Mouse (Mus musculus) layer of hippocampus, postnatal 10 days (tissue): Measurements from ENCODE around the gene Chrm1. TPM values are rescaled to one million over a fixed set of nuclear protein-coding genes. Genes with fewer than 3 reads are reported as not detected.

Experiments used
- DNase-seq, 2 experiments: peaks; one replicate each; pipeline ENCODE4 v3.0.0; 2021; ENCODE audit warnings: low spot score in 2 of 2
- long read RNA-seq: library from polyadenylated mRNA; stranded (forward); transcript quantifications from one replicate; pipeline ENCODE4 v2.0.0, GENCODE M21; 2023
- total RNA-seq, 2 experiments: library from RNA; stranded (reverse); gene quantifications; 2 replicates each; pipeline ENCODE4 v1.2.3; 2021

The Chrm1 gene
- total RNA-seq: 100 to 1,000 TPM; 117 to 125 TPM
- long read RNA-seq, full-length matches to known transcripts: 9 of 72 reads
- long read RNA-seq, partial matches to known transcripts: 1 of 72 reads
- long read RNA-seq, other reads (novel, unspliced or antisense): 62 of 72 reads

DNA sequence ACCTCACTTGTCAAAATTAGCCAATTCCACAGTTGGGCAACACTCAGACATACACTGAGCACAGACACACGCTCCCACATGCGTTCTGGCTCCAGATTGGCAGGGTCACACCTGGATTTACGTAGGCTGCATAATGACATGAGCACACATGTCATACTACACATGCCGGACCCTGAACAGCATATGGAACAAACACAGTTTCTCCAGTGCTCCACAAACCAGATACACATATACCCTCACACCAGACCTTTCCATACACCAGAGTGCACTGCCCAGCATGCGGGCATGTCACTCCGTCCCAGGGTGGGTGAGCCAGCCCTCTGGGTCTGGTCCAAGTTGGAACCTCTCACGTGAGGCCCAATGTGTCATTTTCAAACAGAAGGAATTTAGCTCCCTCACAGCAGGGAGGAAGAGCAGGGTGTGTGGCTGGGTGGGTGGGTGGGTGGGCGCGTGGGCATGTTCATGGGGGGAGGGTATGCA is at the start of gene Chrm1:
TSS of gene Chrm1 (plus strand) at position 430 of the 480 bp plus-strand sequence.
- DNase-seq: peak; percentile 58 to 63

DNA sequence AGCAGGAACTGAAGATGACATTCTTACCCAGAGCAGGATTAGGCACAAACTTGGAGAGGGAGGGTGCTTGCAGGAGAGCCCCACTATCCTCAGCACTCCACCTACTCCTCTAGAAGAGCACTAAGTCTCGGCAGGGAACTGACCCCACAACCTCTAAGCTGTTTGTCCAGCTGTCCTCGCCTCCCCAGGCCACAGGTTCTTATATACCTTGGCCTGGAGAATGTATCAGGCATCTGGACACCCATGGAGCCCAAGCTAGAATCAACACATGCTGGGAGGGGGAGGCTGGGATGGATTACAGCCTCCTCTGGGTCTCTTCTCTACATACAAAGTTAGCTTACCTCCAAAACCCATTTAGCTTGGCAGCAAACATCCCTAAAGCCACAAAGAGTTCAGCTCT is 49.2 kb upstream of the Chrm1 start:
- no peak for DNase-seq

DNA sequence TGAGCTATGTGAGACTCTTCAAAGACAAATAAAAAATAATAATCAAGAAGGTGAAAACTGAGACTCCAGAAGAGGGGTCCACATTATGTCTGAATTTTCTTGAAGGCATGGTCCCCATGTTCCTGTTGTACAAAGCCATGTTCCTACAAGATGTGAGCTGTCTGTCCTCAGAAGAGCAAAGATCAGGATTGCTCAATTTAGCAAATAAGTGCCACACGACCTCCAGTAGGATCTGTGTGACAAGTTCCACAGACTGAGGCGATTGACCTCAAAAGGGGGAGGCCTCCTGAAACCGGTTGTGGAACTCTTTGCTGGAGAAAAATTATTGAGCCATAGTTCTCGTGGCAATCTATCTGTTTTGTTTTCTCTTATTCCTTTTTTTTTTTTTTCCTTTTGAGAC is 47.3 kb upstream of the Chrm1 start:
- no peak for DNase-seq

DNA sequence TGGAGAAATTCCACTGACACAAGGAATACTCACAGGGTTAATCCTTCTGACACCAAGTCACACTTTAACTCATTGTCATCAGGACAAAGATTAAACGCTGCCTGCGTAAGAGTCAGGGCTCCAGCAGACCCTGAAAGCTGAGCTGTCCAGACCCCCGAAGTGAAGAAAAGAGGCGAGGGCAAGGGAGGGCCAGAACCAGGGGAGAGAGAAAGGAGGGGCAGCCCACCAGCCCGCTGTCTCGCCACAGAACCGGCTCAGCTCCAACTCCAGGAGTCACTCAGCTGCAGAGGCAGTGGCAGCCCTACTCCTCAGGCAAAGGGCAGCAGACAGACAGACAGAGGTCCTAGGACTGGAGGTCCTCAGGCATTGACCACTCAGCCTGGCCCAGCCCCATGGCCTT is 45.7 kb upstream of the Chrm1 start, which contains the start of gene Slc22a6:
TSS of gene Slc22a6 (plus strand) at position 136 of the 400 bp plus-strand sequence.
- no peak for DNase-seq

DNA sequence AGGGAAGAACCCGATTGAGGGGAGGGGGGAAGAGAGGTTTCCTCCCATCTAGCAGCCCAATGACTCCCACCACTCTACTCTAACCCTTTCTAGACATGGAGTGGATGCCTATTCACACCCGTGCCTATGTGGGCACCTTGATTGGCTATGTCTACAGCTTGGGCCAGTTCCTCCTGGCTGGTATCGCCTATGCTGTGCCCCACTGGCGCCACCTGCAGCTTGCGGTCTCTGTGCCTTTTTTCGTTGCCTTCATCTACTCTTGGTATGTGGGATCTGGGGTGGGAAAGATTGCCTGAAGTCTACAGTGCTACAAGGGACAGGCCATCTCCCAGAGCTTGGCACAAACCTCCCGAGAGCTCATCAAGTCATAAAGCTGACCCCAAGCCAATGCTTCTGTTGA is 42.5 kb upstream of the Chrm1 start:
- no peak for DNase-seq

DNA sequence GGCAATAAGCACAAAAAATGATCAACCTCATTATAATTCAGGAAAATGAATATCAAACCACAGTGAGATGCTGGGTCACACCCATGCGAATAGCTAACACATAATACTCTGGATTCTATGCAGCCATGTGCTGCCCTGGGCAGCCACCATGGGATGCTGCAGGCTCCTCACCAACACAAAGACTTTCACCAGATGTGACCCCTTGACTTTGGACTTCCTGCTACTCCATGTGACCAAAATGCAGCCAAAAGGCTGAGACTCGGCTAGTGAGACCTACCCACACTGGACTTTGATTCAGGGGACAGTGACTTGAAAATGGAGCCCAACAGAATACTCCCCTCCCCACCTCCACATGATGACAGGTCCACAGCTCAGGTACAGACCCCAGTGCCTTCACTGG is 33.3 kb upstream of the Chrm1 start:
- DNase-seq: no peak

DNA sequence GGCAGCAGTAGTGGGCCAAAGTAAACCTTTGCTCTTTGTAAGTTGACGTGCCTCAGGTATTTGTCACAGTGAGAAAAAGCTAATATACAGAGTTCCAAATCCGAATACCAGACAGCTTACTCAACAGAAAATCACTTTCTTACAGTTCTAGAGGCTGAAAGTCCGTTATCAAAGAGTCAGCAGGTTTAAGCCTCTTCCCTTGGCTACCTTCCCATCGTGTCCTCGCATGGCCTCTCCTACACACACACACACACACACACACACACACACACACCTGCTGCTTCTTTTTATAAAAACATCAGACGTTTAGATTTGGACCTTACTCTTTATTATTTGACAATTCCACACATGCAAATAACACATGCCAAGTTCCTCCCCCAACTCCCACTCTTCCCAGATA is 32.8 kb upstream of the Chrm1 start:
- no peak for DNase-seq

DNA sequence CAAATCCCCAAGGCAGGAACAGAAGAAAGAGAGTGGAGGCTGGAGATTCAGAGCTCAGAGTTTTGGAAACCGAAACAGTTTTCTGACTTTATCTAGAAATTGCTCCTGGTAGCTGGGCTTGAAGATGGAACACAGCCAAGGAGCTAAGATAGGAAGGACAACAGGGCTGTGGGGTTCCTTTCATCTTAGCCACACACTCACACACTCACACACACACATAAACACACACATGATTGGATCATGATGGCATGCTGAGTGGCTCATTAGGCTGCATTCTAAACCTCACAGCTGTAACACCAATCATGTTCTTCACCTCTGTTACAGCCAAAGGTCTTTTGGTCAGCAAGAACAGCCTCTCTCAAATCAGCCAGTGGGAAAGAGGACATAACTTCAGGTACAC is 31.6 kb upstream of the Chrm1 start:
- no peak for DNase-seq

DNA sequence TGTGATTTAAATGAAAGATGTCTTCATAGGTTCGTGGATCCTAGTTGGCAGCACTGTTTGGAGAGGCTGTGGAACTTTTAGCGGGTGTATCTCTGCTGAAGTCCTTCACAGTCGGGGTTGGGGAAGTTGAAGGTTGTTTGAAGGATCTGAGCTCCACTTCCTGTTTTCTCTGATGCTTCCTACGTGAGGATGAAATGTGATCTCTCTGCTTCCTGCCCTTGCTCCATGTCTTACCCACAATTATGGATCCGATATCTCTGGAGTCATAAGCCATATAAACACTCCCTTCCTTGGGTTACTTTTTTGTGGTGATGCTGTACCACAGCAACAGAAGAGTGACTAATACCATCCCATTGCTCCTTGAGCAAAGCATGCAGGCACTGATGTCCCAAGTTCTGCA is 21.5 kb upstream of the Chrm1 start:
- DNase-seq: no peak

DNA sequence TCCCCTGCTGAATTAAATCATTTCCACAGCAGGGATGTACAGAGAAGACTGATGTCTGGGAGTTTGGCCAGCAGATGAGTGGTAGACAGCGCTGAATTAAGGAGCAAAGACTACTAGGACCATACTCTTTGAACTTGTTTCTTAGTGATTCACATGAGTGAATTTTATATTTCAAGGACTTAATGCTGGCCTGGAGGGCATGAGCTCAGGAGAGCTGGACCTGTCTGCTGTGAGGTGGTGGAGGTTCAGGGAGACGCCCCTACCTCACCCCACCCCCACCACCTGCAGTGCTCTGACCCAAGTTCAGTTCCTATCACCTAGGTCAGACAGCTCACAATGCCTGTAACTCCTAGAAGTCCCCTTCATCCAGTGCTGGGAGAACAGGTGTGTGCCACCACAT is 17.2 kb upstream of the Chrm1 start:
- DNase-seq: no peak

DNA sequence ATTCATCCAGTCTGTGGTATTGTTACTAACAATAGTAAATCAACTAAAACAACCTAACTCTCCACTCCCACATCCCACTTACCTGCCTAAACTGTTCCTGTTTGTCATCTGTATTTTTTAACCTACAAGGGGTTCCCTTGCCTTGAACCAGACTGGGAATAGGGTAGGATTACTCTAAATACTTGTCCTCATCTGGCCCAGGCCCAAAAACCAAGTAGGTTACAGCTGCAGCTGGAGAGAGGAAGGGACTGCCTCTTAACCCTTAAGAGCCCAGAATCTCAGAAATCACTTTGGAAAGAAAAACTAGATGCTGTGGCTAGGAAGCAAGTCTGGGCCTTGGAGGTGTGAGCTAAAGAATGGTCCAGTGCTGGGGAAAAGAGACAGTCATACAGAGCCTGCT is 7.8 kb upstream of the Chrm1 start:
- DNase-seq: no peak

DNA sequence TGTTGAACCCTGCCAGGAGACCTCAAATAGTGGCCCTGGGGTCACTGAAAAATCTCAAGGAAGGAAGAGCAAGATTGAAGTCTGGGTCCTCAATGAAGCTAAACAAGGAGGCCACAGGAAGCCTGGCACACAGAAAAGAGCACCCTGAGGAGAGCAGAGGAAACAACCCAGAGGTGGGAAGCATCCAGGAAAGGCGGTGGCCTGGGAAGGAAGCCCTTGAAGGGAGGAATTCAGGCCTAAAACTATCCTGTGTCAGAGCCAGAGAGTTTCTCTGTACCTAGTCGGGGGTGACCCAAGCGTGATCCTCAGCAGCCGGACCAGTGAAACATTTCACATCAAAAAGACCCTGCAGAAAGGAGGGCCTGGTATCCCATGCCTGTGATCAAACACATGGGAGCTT is 7.2 kb upstream of the Chrm1 start:
- DNase-seq: no peak

DNA sequence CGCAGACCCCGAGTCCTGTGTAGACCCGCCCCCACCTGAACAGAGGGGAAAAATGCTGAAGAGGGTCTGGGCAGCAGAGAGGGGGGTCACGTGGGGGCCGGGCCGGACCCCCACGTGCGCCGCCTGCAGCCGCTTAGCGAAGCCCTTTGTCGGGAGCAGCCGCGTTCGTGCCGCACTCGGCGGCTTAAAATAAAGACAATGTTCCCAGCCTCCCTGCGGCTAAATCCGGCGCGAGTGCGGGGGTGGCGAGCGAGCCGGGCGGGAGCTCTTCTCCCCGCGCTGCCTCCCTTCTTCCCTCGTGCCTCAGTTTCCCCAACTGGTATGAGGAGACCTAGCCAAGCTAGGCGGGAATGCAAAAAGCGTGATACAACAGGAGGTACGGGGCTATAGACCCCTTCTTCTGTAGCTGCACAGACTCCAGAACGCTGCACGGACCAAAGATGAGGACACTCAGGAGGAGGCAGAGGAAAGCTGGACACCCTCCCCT is 1.7 kb upstream of the Chrm1 start:
- DNase-seq: peak; percentile 60 to 68

DNA sequence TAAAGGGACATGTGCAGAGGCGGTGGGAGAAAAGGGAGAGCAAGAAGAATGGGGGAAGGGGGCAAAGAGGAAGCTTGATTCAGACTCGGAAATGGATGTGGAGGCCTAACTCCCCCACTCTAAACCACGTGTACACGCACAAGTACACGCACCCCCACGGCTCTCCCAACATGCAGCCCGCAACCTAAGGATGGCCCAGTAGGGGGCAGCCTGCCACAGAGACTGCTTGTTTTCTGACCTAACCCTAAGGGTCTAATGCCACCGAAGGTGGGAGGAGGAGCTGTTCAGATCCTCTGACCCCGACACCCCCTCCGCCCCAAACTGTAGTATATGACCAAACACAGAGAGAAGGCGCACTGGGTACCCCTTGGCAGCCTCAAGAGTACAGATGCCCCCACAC is 1.3 kb upstream of the Chrm1 start:
- peak; percentile 82 to 86 for DNase-seq

DNA sequence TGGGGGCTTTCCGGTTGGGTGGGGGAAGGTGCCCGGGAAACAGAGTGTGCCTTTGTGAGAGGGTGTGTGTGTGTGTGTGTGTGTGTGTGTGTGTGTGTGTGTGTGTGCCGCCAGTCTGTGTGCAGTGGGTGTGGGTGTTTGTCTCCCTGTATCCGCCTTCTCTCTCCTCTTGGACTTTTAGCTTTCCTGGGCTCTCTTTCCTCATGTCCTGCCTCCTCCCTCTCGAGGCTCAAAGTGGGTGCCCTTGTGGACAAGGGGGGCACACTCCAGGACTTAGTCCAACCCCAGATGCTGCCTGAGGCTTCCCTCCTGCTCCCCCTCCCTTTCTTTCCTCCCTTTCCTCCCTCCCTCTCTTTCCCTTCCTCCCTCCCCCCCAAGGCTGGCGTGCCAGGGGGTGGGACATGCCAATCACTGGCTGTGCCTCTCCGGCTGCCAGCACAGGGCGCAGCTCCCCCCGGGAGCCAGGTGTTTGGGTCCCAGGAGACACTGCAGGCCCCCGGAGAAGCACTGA is 377 bp downstream of the Chrm1 start:
- peak; percentile 82 to 84 for DNase-seq

DNA sequence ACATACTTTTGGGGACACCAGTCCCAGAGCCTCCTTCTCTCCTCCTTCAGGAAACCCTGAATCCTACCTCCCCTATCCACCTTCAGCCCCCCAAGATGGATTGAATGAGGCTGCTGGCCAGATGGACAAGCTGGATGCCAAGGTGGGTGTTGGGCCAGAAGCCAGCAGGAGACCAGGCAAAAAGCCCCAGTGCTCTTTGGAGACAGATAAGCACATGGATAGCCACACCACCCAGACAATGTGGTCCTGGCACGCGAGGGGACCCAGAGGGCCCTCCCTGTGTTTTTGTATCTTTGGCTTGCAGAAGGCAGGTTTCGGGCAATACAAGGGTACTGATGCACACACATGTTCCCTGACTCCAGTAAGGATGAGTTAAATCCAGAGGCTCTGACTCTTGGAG is 1.3 kb downstream of the Chrm1 start:
- DNase-seq: no peak

DNA sequence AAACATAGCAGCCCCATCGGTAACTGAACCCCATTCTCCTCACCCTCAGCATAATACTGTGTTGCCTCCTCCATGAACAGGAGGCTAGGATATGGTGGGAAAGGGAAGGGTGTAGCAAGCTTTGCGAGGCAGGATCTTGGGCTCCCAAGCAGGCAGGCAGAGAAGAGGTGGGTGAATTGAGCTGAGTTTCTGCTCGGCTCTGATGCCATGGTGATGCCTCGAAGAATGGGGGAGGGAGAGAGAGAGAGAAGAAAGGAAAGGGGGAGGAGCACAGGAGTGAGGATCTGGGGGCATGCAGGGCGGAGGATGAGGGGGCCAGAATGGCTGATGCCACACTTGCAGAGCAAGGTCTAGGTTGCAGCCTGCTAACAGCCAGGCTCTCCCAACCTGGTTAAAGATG is 2.2 kb downstream of the Chrm1 start:
- DNase-seq: no peak

DNA sequence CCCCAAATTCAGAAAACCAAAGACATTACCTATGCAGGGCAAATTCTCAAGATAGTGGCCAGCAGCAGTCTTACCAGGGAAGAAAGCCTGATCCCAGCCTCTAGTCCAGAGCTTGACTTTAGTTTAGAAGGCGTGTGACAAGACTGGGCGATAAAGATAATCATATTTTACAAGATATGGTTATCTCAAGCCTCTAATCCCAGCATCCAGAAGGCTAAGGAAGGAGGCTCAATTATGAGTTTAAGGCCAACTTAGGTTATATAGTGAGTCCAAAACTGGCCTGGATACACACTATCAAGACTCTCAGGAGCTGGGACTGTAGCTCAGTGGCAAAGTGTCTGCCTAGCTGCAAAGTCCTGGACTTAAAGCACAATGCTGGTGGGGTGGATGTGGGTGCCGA is 9.3 kb downstream of the Chrm1 start:
- no peak for DNase-seq

DNA sequence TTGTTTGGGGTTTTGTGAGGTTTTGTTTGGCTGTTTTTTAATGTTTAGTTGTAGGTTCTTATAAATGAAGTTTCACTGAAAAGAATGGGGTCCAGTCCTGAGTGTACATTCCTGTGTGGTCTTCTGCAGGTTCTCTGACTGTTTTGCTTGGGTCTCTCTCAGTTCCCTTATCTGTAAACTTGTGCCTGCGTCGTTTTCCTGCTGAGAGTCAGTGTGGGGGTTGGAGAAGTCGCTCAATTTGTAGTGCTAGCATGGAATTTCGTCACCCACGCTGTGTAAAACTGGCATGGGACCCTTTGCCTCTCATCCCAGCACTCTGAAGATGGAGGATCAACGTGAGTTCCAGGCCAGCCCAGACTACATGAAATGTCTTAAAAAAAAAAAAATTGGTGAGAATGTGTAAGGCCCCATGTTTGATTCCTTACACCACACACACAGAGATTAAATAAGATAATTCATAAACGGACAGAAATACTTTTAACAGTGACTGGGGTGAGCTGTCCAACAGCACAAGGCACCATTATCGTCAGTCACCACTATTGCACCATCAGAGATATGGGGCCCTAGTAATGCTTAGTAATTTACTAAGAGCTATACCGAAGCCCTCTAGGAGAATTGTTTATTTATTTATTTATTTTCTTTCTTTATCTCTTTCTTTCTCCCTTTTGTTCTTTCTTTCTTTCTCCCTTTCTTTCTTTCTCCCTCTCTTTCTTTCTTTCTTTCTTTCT is 9.9 kb downstream of the Chrm1 start:
- no peak for DNase-seq

DNA sequence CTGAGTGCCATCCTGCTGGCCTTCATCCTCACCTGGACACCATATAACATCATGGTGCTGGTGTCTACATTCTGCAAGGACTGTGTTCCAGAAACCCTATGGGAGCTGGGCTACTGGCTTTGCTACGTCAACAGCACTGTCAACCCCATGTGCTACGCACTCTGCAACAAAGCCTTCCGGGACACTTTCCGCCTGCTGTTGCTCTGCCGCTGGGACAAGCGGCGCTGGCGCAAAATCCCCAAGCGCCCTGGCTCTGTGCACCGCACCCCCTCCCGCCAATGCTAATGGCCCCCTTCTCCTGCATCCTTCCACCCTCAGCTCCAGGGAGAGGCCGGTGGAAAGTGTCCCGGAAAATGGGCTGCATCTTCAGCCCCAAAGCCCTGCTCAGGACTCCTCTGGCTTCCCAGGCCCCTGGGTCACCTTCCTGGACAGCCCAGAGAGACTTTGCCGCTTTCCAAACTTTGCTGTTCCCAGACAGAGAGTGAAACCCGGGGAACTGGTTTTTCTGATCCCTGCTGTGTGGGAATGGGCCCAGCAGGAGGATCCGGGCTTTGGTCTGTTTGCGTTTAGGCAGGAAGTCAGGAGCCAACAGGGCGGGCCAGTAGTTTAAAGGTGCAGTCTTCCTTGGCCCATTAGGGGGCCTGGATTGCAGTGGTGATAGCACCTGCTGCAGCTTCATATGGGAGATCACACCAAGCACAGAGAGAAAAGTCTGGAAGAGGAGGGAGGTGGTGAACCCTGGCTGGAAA is 15.6 kb downstream of the Chrm1 start:
- no peak for DNase-seq

DNA sequence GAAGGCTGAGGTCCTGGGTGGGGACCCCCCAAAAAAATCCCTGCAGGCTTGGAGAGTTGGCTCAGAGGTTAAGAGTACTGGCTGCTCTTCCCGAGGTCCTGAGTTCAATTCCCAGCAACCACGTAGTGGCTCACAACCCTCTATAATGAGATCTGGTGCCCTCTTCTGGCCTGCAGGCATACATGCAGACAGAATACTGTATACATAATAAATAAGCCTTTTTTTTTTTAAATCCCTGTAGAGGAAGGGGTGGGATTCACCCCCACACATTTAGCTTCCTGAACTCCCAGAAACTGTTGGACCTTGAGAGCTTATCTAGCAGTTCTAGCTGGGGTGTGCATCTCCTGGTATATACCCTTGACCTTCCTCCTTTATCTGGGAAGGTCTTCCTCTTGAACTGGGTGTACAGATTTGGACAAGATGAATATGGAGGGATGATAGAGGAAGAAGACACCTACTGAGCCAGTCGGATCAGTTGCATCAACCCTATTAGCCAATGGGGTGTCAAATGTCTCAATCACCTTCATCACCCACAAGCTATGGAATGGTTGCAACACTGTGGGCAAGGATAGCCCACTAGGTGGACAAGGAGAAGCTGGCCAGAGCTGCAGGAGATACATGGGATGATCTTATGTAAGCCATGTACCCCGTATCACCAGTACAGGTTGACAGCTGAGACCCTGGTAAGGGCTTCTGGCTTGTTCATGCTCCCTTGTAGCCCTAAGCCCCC is 18.2 kb downstream of the Chrm1 start:
- no peak for DNase-seq
